Comparison of ENCODE assay signal across 8 mouse cellular contexts in the genomic region with DNA sequence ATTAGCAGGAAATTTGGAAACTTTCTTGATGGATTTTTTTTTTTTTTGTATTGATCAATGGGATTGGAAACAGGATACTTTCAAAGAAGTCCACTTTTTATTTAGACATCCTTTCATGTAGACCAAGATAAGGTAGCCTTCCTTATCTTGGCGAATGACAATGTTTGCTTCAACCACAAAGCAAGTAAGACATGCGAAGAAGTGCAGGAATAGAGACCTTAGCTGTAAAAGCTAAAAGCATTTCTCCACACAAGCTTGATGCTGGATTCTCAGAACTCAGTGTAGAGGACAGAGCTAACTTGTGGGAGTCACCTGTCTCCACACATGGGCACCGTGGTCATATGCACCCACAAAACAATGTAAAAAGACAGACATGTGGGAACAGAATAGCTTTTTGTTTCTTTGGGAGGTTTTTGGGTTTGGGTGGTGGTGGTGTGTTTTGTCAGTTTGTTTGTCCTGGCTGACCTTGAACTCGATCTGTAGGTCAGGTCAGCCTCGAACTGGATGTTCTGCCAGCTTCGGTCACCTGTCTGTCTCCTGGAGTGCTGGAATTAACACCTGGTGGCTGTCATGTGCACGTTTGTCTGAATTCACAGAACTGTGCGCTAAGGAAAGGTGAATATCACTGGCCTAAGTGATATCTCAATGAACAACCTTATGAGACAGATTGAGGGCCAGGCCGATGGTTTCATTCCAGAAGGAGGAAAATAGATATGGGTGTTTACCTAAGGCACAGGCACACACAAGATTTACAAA. TPM values are rescaled to one million over a fixed set of nuclear protein-coding genes. Genes with fewer than 3 reads are reported as not detected.
DNase-seq lines count a peak whose midpoint lies in the region; ATAC-seq and TF ChIP-seq lines count a peak whose summit lies in the region.

No protein-coding gene starts in this region.

- 0 out of 2 replicates have a peak, but pooled peaks cover 10% of the 10 kb centered on the region for H3K36me3 ChIP-seq in embryonic facial prominence, embryonic 15.5 days
- peaks cover 10% of the 10 kb centered on the region; the same call in 1 of the 2 replicates for H3K36me3 ChIP-seq in intestine, postnatal 0 days (ENCODE audit: control insufficient read depth, insufficient read depth)
- peaks cover 5% of the 10 kb centered on the region; the same call in 1 of the 2 replicates for H3K36me3 ChIP-seq in midbrain, embryonic 13.5 days

- H3K4me2 ChIP-seq in embryonic facial prominence, embryonic 15.5 days (replicated peaks): peak overlapping the region; percentile 62
- H3K4me2 ChIP-seq in intestine, postnatal 0 days (replicated peaks; ENCODE audit: low read depth): peak overlapping the region; percentile 80
- peak overlapping the region; percentile 62 for H3K4me2 ChIP-seq in midbrain, embryonic 13.5 days (replicated peaks)

- no peak for TF ChIP-seq CTCF in intestine, postnatal 0 days (IDR thresholded peaks at IDR 0.05; ENCODE audit: low read depth)

- 75% methylated on average over 9 of the region's 9 CpGs for WGBS in embryonic facial prominence, embryonic 15.5 days
- 55% methylated on average over 9 of the region's 9 CpGs for WGBS in intestine, postnatal 0 days
- 79% methylated on average over 9 of the region's 9 CpGs for WGBS in midbrain, embryonic 13.5 days

- H3K27me3 ChIP-seq in embryonic facial prominence, embryonic 15.5 days: no peaks in the 10 kb centered on the region
- H3K27me3 ChIP-seq in intestine, postnatal 0 days (replicated peaks; ENCODE audit: control insufficient read depth, insufficient read depth, low read length): no peaks in the 10 kb centered on the region
- H3K27me3 ChIP-seq in midbrain, embryonic 13.5 days: no peaks in the 10 kb centered on the region

- H3K9ac ChIP-seq in embryonic facial prominence, embryonic 15.5 days: no peak overlapping the region
- H3K9ac ChIP-seq in intestine, postnatal 0 days (ENCODE audit: low read depth, low read length): no peak overlapping the region
- no peak overlapping the region for H3K9ac ChIP-seq in midbrain, embryonic 13.5 days (replicated peaks)

- no peak overlapping the region for H3K27ac ChIP-seq in embryonic facial prominence, embryonic 15.5 days (replicated peaks)
- H3K27ac ChIP-seq in intestine, postnatal 0 days (ENCODE audit: low read depth, low read length): peak overlapping the region; percentile 83
- no peak overlapping the region for H3K27ac ChIP-seq in midbrain, embryonic 13.5 days

- peak; percentile 41 for DNase-seq in kidney, adult 18-20 months
- DNase-seq in kidney, postnatal 14 days: no peak
- DNase-seq in ovary, postnatal 36 days (ENCODE audit: low spot score): no peak
- DNase-seq in frontal cortex, postnatal 25 days (ENCODE audit: low spot score in 2 of 2): no peak
- no peak for DNase-seq in adipocyte (ENCODE audit: low spot score)

- H3K9me3 ChIP-seq in embryonic facial prominence, embryonic 15.5 days (replicated peaks): no peaks in the 10 kb centered on the region
- H3K9me3 ChIP-seq in intestine, postnatal 0 days (ENCODE audit: control insufficient read depth): no peaks in the 10 kb centered on the region
- H3K9me3 ChIP-seq in midbrain, embryonic 13.5 days: no peaks in the 10 kb centered on the region

- no peak for ATAC-seq in embryonic facial prominence, embryonic 15.5 days (ENCODE audit: insufficient number of reproducible peaks, low FRiP score, low TSS enrichment, low read depth)
- peak; percentile 44 for ATAC-seq in intestine, postnatal 0 days
- no peak for ATAC-seq in midbrain, embryonic 13.5 days

- H3K4me3 ChIP-seq in embryonic facial prominence, embryonic 15.5 days (replicated peaks): peak overlapping the region; percentile 44
- peak overlapping the region; percentile 47 for H3K4me3 ChIP-seq in intestine, postnatal 0 days (ENCODE audit: low read depth, low read length)
- peak overlapping the region; percentile 47; the same call in 1 of the 2 replicates for H3K4me3 ChIP-seq in midbrain, embryonic 13.5 days (replicated peaks)

- peaks cover 14% of the 10 kb centered on the region for H3K4me1 ChIP-seq in embryonic facial prominence, embryonic 15.5 days
- H3K4me1 ChIP-seq in intestine, postnatal 0 days (replicated peaks; ENCODE audit: control insufficient read depth, insufficient read depth, low read length): 0 out of 2 replicates have a peak, but pooled peaks cover 2% of the 10 kb centered on the region
- H3K4me1 ChIP-seq in midbrain, embryonic 13.5 days (replicated peaks): peaks cover 12% of the 10 kb centered on the region; the same call in 1 of the 2 replicates

RNA-seq across cellular contexts. Expression of a gene that starts 0.5 kb away (rescaled TPM):
- polyA plus RNA-seq in embryonic facial prominence, embryonic 15.5 days (2015; fragmentation: Nextera tagmentation; extraction: Ambion mirVana): 25.1 TPM in 2 replicates
- polyA plus RNA-seq in intestine, postnatal 0 days (2015; fragmentation: Nextera tagmentation; extraction: Ambion mirVana): 46.4 and 49.0 TPM in 2 replicates
- 32.6 and 34.2 TPM in 2 replicates for polyA plus RNA-seq in midbrain, embryonic 13.5 days (2015; fragmentation: Nextera tagmentation; extraction: Ambion mirVana)

RNA-seq across cellular contexts. Expression of a gene that starts 17.0 kb away (rescaled TPM):
- polyA plus RNA-seq in embryonic facial prominence, embryonic 15.5 days (2015; fragmentation: Nextera tagmentation; extraction: Ambion mirVana): 14.9 and 16.3 TPM in 2 replicates
- polyA plus RNA-seq in intestine, postnatal 0 days (2015; fragmentation: Nextera tagmentation; extraction: Ambion mirVana): 13.5 and 14.4 TPM in 2 replicates
- polyA plus RNA-seq in midbrain, embryonic 13.5 days (2015; fragmentation: Nextera tagmentation; extraction: Ambion mirVana): 20.1 and 22.3 TPM in 2 replicates

RNA-seq across cellular contexts. Expression of a gene that starts 33.7 kb away (rescaled TPM):
- polyA plus RNA-seq in embryonic facial prominence, embryonic 15.5 days (2015; fragmentation: Nextera tagmentation; extraction: Ambion mirVana): 1.1 and 2.3 TPM in 2 replicates
- polyA plus RNA-seq in intestine, postnatal 0 days (2015; fragmentation: Nextera tagmentation; extraction: Ambion mirVana): not detected in 2 replicates
- not detected in 2 replicates for polyA plus RNA-seq in midbrain, embryonic 13.5 days (2015; fragmentation: Nextera tagmentation; extraction: Ambion mirVana)

RNA-seq across cellular contexts. Expression of a gene that starts 54.7 kb away (rescaled TPM):
- polyA plus RNA-seq in embryonic facial prominence, embryonic 15.5 days (2015; fragmentation: Nextera tagmentation; extraction: Ambion mirVana): 3.6 and 4.1 TPM in 2 replicates
- polyA plus RNA-seq in intestine, postnatal 0 days (2015; fragmentation: Nextera tagmentation; extraction: Ambion mirVana): 6.5 TPM in 2 replicates
- 4.4 and 7.5 TPM in 2 replicates for polyA plus RNA-seq in midbrain, embryonic 13.5 days (2015; fragmentation: Nextera tagmentation; extraction: Ambion mirVana)
